Mouse (Mus musculus) liver, embryonic 15.5 days (tissue): ENCODE data around the gene Nuak2. TPM values are rescaled to one million over a fixed set of nuclear protein-coding genes. Genes with fewer than 3 reads are reported as not detected.
A peak's percentile ranks its signal among the peaks of the same experiment; 100 is the strongest.

ENCODE experiments used
- ATAC-seq: fragments of 200-750 bp; cut with Nextera tagmentation; 2 replicates; pipeline ENCODE4 v1.8.0; 2017; ENCODE audit warnings: moderate number of reproducible peaks, mild to moderate bottlenecking, moderate library complexity; ENCODE audit not compliant: insufficient read depth
- H3K27ac ChIP-seq: fragments of 300-500 bp; sonication (generic); replicated peaks from 2 replicates; pipeline ENCODE4 v1.5.1; 2015; ENCODE audit warnings: mild to moderate bottlenecking, inconsistent platforms
- H3K27me3 ChIP-seq: fragments of 300-500 bp; sonication (generic); 2 replicates; pipeline ENCODE4 v1.6.1; 2015; ENCODE audit warnings: mild to moderate bottlenecking, inconsistent platforms
- H3K36me3 ChIP-seq: fragments of 300-500 bp; sonication (generic); replicated peaks from 2 replicates; pipeline ENCODE4 v1.6.1; 2015; ENCODE audit warnings: moderate library complexity, mild to moderate bottlenecking, inconsistent platforms
- H3K4me1 ChIP-seq: fragments of 300-500 bp; sonication (generic); replicated peaks from 2 replicates; pipeline ENCODE4 v1.6.1; 2015; ENCODE audit warnings: inconsistent platforms
- H3K4me2 ChIP-seq: fragments of 300-500 bp; sonication (generic); 2 replicates; pipeline ENCODE4 v1.6.1; 2015; ENCODE audit warnings: moderate library complexity, mild to moderate bottlenecking, inconsistent platforms
- H3K4me3 ChIP-seq: fragments of 300-500 bp; sonication (generic); replicated peaks from 2 replicates; pipeline ENCODE4 v1.5.1; 2015; ENCODE audit warnings: mild to moderate bottlenecking, inconsistent platforms
- H3K9ac ChIP-seq: fragments of 300-500 bp; sonication (generic); 2 replicates; pipeline ENCODE4 v1.6.1; 2015; ENCODE audit warnings: moderate library complexity, mild to moderate bottlenecking, inconsistent platforms
- H3K9me3 ChIP-seq: fragments of 300-500 bp; sonication (generic); replicated peaks from 2 replicates; pipeline ENCODE4 v1.6.1; 2016; ENCODE audit warnings: inconsistent platforms
- WGBS: fragments of 180-500 bp; shearing (Covaris S2); methylation state at CpG from one replicate; pipeline ENCODE4 v1.1.7; 2015; ENCODE audit warnings: mixed read lengths; ENCODE audit not compliant: insufficient replicate concordance; 5-methylcytosine and 5-hydroxymethylcytosine counted together
- polyA plus RNA-seq: library from polyadenylated mRNA; unstranded; fragments of >200 nt; fragmentation: Nextera tagmentation; extraction: Ambion mirVana; gene quantifications from 2 replicates; pipeline ENCODE4 v1.2.1, GENCODE M21; 2015

Nuak2 gene
- polyA plus RNA-seq, 1 experiment from 2014 or later = 3.1 TPM

GRCm38 (mm10) chr1:132328565-132328964 lies 12.6 kb downstream of the Nuak2 start:
- Histone ChIP-seq H3K4me2 (no peak overlapping the region), H3K27ac (no peak overlapping the region), H3K27me3 (no peaks in the 10 kb centered on the region), H3K36me3 (peaks cover 15% of the 10 kb centered on the region), H3K4me3 (no peak overlapping the region), H3K4me1 (peaks cover 28% of the 10 kb centered on the region), H3K9me3 (no peaks in the 10 kb centered on the region), H3K9ac (no peak overlapping the region)
- ATAC-seq = no peak
- 62% methylated on average over 3 of the region's 3 CpGs for WGBS

GRCm38 (mm10) chr1:132329656-132330055 lies 13.7 kb downstream of the Nuak2 start:
- Histone ChIP-seq H3K36me3 (peaks cover 15% of the 10 kb centered on the region), H3K27me3 (no peaks in the 10 kb centered on the region), H3K9ac (no peak overlapping the region), H3K27ac (no peak overlapping the region), H3K4me1 (peaks cover 39% of the 10 kb centered on the region), H3K4me2 (no peak overlapping the region), H3K9me3 (no peaks in the 10 kb centered on the region), H3K4me3 (no peak overlapping the region)
- ATAC-seq = no peak
- 58% methylated on average over 7 of the region's 7 CpGs for WGBS

GRCm38 (mm10) chr1:132330397-132330796 lies 14.5 kb downstream of the Nuak2 start:
- Histone ChIP-seq H3K27me3 (no peaks in the 10 kb centered on the region), H3K9ac (no peak overlapping the region), H3K4me2 (no peak overlapping the region), H3K4me3 (no peak overlapping the region), H3K36me3 (peaks cover 12% of the 10 kb centered on the region), H3K27ac (no peak overlapping the region), H3K9me3 (no peaks in the 10 kb centered on the region), H3K4me1 (peaks cover 46% of the 10 kb centered on the region)
- WGBS = 79% methylated on average over 15 of the region's 15 CpGs
- no peak for ATAC-seq

- Histone ChIP-seq H3K9ac (no peak overlapping the region), H3K27me3 (no peaks in the 10 kb centered on the region), H3K4me1 (peaks cover 55% of the 10 kb centered on the region), H3K4me2 (no peak overlapping the region), H3K4me3 (no peak overlapping the region), H3K27ac (no peak overlapping the region), H3K36me3 (peaks cover 12% of the 10 kb centered on the region), H3K9me3 (no peaks in the 10 kb centered on the region)
- 81% methylated on average over 17 of the region's 17 CpGs for WGBS
- no peak for ATAC-seq
Measured at GRCm38 (mm10) chr1:132331283-132331682, 15.4 kb downstream of the Nuak2 start.

GRCm38 (mm10) chr1:132333201-132333600 lies 17.3 kb downstream of the Nuak2 start:
- Histone ChIP-seq H3K9ac (no peak overlapping the region), H3K4me3 (no peak overlapping the region), H3K36me3 (peaks cover 12% of the 10 kb centered on the region), H3K27ac (peak overlapping the region; percentile 52; the same call in 1 of the 2 replicates), H3K4me1 (peaks cover 58% of the 10 kb centered on the region), H3K9me3 (no peaks in the 10 kb centered on the region), H3K4me2 (no peak overlapping the region), H3K27me3 (no peaks in the 10 kb centered on the region)
- no peak for ATAC-seq
- WGBS = 58% methylated on average over 2 of the region's 2 CpGs

GRCm38 (mm10) chr1:132333675-132334141 lies 17.8 kb downstream of the Nuak2 start:
- H3K9ac ChIP-seq = no peak overlapping the region
- H3K4me2 ChIP-seq = peak overlapping the region; percentile 23; the same call in 1 of the 2 replicates
- H3K4me3 ChIP-seq = no peak overlapping the region
- H3K36me3 ChIP-seq = peaks cover 12% of the 10 kb centered on the region
- H3K27ac ChIP-seq = peak overlapping the region; percentile 52
- peak; percentile 75 for ATAC-seq
- H3K27me3 ChIP-seq = no peaks in the 10 kb centered on the region
- no peaks in the 10 kb centered on the region for H3K9me3 ChIP-seq
- peaks cover 58% of the 10 kb centered on the region for H3K4me1 ChIP-seq
- 54% methylated on average over 4 of the region's 4 CpGs for WGBS

GRCm38 (mm10) chr1:132334178-132334801 lies 18.4 kb downstream of the Nuak2 start:
- Histone ChIP-seq H3K4me2 (no peak overlapping the region; the same call in 1 of the 2 replicates), H3K9ac (no peak overlapping the region), H3K4me3 (no peak overlapping the region), H3K36me3 (peaks cover 12% of the 10 kb centered on the region), H3K9me3 (no peaks in the 10 kb centered on the region), H3K27me3 (no peaks in the 10 kb centered on the region), H3K27ac (peak overlapping the region; percentile 41), H3K4me1 (peaks cover 56% of the 10 kb centered on the region)
- whole genome bisulfite sequencing = 29% methylated on average over 6 of the region's 6 CpGs
- no peak; the same call in 1 of the 2 replicates for ATAC-seq

- Histone ChIP-seq H3K36me3 (peaks cover 5% of the 10 kb centered on the region), H3K4me2 (no peak overlapping the region), H3K27me3 (no peaks in the 10 kb centered on the region), H3K9me3 (no peaks in the 10 kb centered on the region), H3K4me1 (peaks cover 56% of the 10 kb centered on the region), H3K4me3 (no peak overlapping the region), H3K27ac (peak overlapping the region; percentile 41; the same call in 1 of the 2 replicates), H3K9ac (no peak overlapping the region)
- ATAC-seq = no peak
- WGBS = 64% methylated on average over 12 of the region's 12 CpGs
Measured at GRCm38 (mm10) chr1:132335378-132335965, 19.5 kb downstream of the Nuak2 start.

GRCm38 (mm10) chr1:132336921-132337320 lies 21.0 kb downstream of the Nuak2 start:
- no peak overlapping the region for H3K4me2 ChIP-seq
- WGBS = 26% methylated on average over 6 of the region's 6 CpGs
- no peak overlapping the region for H3K4me3 ChIP-seq
- H3K27me3 ChIP-seq = no peaks in the 10 kb centered on the region
- H3K27ac ChIP-seq = no peak overlapping the region
- no peaks in the 10 kb centered on the region; the same call in 1 of the 2 replicates for H3K36me3 ChIP-seq
- no peak for ATAC-seq
- no peaks in the 10 kb centered on the region for H3K9me3 ChIP-seq
- H3K9ac ChIP-seq = no peak overlapping the region
- H3K4me1 ChIP-seq = peaks cover 62% of the 10 kb centered on the region

- H3K36me3 ChIP-seq = no peaks in the 10 kb centered on the region
- peaks cover 69% of the 10 kb centered on the region for H3K4me1 ChIP-seq
- no peak overlapping the region for H3K9ac ChIP-seq
- H3K27ac ChIP-seq = no peak overlapping the region
- no peak overlapping the region for H3K4me2 ChIP-seq
- no peak for ATAC-seq
- H3K9me3 ChIP-seq = no peaks in the 10 kb centered on the region
- WGBS = 43% methylated on average over 8 of the region's 8 CpGs
- no peaks in the 10 kb centered on the region for H3K27me3 ChIP-seq
- H3K4me3 ChIP-seq = no peak overlapping the region
Measured at GRCm38 (mm10) chr1:132338027-132338660, 22.2 kb downstream of the Nuak2 start.

GRCm38 (mm10) chr1:132341731-132342501 lies 26.0 kb downstream of the Nuak2 start:
- peak overlapping the region; percentile 18; the same call in 1 of the 2 replicates for H3K4me2 ChIP-seq
- peak; percentile 45 for ATAC-seq
- 10% methylated on average over 5 of the region's 5 CpGs for WGBS
- no peak overlapping the region for H3K4me3 ChIP-seq
- no peaks in the 10 kb centered on the region for H3K36me3 ChIP-seq
- H3K27me3 ChIP-seq = no peaks in the 10 kb centered on the region
- peaks cover 36% of the 10 kb centered on the region for H3K4me1 ChIP-seq
- peak overlapping the region; percentile 29 for H3K27ac ChIP-seq
- no peak overlapping the region for H3K9ac ChIP-seq
- H3K9me3 ChIP-seq = no peaks in the 10 kb centered on the region
